Mouse (Mus musculus): ENCODE measurements around the gene Iqck. TPM values are rescaled to one million over a fixed set of nuclear protein-coding genes. Genes with fewer than 3 reads are reported as not detected.

Iqck gene
- total RNA-seq (2021): 10 to 100 TPM; 17.3 to 18.2 TPM
- long read RNA-seq, experiment 1, transcript Iqck-201 (9 exons, 1,503 nt): major isoform, 14 of 28 reads
- long read RNA-seq, experiment 1, transcript Iqck-204 (8 exons, 1,597 nt): minor isoform, 5 of 28 reads
- long read RNA-seq, experiment 1, partial matches to known transcripts: 1 of 28 reads
- long read RNA-seq, experiment 1, other reads (novel, unspliced or antisense): 8 of 28 reads
- long read RNA-seq, experiment 2, transcript Iqck-201 (9 exons, 1,503 nt): major isoform, 15 of 24 reads
- long read RNA-seq, experiment 2, partial matches to known transcripts: 0 of 24 reads
- long read RNA-seq, experiment 2, other reads (novel, unspliced or antisense): 6 of 24 reads

- DNase-seq (ENCODE audit: low spot score in 2 of 2): peak; percentile 89 to 90
Observed at GRCm38 (mm10) chr7:118855171-118855876, at the start of gene Iqck. Iqck (plus strand) TSS chr7:118855752.

- no peak for DNase-seq (ENCODE audit: low spot score in 2 of 2)
Observed at GRCm38 (mm10) chr7:118806631-118807411, 48.7 kb upstream of the Iqck start.

GRCm38 (mm10) chr7:118807899-118808298, 47.7 kb upstream of the Iqck start:
- DNase-seq (ENCODE audit: low spot score in 2 of 2): no peak

- DNase-seq (ENCODE audit: low spot score in 2 of 2): no peak
Observed at GRCm38 (mm10) chr7:118811407-118812106, 44.0 kb upstream of the Iqck start.

DNA sequence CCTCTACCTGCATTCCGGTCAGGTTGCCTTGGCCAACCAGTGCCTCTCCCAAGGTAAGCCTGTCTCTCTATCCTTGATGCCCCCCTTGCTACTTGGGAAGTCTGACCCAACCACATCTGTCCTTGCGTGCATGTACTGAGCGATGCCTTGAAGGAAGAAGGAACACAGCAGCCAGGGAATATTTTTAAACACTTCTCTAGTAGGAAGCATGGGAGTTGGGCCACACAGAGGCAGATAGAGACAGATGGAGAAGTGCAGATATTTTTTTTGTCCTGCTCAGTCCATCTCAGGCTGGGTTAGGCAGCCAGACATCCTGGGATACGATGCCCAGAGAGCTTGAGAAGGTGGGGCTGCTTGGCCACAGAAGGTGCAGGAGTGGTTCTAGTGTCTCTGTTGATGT, 42.0 kb upstream of the Iqck start:
- no peak for DNase-seq (ENCODE audit: low spot score in 2 of 2)

GRCm38 (mm10) chr7:118816275-118816674, 39.3 kb upstream of the Iqck start:
- DNase-seq (ENCODE audit: low spot score in 2 of 2): no peak

- DNase-seq (ENCODE audit: low spot score in 2 of 2): no peak
Observed at GRCm38 (mm10) chr7:118817741-118818140, 37.8 kb upstream of the Iqck start.

DNA sequence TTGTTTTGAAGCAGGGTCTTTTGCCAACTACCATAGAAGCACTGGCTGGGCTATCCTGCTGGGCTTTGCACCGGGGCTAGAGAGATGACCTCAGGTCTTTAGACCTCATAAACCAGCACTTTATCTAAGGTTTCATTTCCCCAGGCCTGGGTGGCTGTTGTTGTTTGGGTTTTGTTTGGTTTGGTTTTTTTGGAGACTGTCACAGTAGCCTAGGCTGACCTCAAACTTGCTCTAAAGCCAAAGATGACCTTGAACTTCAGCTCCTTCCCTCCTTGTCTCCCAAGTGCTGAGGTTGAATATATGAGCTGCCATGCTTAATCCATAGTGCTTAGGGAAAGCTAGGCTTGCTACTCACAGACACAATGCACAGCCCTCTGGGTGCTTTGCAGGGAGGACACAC, 35.9 kb upstream of the Iqck start:
- DNase-seq (ENCODE audit: low spot score in 2 of 2): no peak

- no peak for DNase-seq (ENCODE audit: low spot score in 2 of 2)
Observed at GRCm38 (mm10) chr7:118821356-118821755, 34.2 kb upstream of the Iqck start.

DNA sequence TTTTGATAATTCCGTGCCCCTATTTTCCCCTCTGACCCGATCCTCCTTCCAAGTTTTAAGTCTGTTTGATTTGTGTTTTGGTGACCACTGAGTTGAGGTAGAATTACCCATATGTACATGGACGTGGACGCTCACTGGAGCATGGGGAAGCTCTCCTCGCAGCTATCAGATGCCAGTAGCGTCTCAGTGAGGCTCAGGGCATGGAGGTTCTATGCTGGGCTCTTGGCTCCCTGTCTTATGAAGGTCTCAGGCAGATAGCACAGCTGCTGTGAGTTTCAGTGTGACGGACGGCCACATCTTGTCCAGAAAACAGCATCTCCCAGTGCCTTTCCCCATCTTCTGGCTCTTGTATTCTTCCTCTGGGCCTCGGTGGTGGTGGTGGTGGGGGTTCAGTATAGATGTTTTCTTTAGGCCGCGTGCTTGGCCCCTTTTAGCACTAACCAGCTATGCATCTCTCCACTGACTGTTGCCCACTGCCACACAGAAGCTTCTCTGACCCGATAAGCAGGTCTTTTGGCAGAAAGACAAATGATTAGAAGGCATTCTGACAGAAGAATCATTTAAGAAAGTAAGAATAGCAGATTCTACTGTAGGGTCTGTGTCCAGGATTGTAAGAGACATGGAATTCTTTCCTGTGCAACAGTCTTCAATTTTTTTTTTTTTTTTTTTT, 33.5 kb upstream of the Iqck start:
- DNase-seq (ENCODE audit: low spot score in 2 of 2): no peak

- no peak for DNase-seq (ENCODE audit: low spot score in 2 of 2)
Observed at GRCm38 (mm10) chr7:118824451-118824850, 31.1 kb upstream of the Iqck start.

DNA sequence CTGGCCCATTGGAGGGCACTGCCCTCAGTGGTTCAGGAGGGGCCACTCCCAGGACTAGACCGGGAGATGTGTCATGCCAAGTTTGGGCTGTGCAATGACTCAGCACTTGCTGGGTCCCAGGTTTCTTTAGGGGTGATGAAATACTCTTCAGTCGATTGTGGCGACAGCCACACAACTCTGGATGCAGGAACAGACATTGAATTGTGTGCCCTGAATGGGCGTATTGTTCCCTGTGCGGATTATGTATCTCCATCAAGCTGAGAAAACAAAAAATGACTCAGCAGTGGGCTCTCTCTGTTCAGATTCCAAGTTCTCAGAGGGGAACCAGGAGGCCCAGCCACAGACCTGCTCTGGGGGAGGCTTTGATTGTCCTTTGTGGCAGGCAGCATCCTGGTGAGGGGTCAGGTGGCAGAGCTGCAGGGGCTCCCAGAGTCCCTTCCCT, 27.6 kb upstream of the Iqck start:
- no peak for DNase-seq (ENCODE audit: low spot score in 2 of 2)

- no peak for DNase-seq (ENCODE audit: low spot score in 2 of 2)
Observed at GRCm38 (mm10) chr7:118837901-118838300, 17.7 kb upstream of the Iqck start.

- no peak for DNase-seq (ENCODE audit: low spot score in 2 of 2)
Observed at GRCm38 (mm10) chr7:118841030-118841745, 14.4 kb upstream of the Iqck start.

DNA sequence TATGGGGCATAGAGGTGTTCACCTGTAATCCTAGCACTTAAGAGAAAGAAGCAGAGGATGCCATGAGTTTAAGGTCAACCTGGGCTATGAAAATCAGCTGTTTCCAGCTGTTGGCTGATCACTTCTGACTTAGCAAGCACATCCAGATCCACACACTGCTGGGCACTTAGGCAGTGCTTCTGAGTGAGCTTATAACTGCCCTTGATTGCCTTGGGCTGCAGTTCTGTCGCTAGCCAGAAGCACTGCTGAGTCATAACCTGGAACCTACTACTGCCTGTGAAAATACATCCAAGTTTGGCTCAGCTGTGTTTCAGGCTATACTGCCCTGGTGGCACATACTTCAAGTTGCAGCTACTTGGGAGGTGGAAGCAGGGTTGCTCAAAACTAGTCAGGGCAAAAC, 13.8 kb upstream of the Iqck start:
- DNase-seq (ENCODE audit: low spot score in 2 of 2): no peak

DNA sequence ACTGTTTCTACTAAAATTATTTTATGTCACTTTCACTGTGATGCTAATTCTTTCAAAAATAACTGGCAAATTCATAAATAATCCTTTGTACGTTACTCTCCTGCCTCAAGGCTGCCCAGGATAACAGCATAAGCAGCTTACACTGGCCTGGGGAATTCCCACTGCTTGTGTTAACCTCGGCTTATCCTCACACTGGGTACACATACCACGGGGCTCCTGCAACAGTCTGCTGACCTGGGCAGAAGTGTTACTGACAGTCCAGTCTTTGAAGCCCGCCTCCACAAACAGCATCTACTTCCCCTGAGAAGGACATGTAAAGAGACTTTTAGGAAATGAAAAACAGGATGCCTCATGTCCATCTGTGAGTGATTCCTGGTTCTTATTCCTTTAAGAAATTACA, 12.6 kb upstream of the Iqck start:
- DNase-seq (ENCODE audit: low spot score in 2 of 2): no peak

DNA sequence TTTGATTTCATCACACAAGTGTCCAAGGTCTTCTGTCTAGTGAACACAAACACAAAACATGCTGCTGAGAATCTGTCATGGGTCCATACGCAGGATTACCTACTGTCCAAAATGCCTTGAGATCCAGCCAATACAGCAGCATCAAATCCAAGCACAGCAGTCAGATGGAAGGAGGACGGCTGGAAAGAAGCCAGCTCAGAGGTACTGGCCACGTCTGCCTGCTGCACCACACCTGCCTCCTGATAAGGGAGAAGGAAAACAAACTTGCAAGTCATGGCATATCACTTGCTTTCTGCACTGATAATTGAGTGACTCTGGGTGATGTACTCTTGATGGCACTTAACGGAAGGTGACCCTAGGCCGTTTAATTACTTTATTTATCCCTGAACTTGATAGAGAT, 10.4 kb upstream of the Iqck start:
- no peak for DNase-seq (ENCODE audit: low spot score in 2 of 2)

GRCm38 (mm10) chr7:118846329-118846728, 9.2 kb upstream of the Iqck start:
- DNase-seq (ENCODE audit: low spot score in 2 of 2): no peak

DNA sequence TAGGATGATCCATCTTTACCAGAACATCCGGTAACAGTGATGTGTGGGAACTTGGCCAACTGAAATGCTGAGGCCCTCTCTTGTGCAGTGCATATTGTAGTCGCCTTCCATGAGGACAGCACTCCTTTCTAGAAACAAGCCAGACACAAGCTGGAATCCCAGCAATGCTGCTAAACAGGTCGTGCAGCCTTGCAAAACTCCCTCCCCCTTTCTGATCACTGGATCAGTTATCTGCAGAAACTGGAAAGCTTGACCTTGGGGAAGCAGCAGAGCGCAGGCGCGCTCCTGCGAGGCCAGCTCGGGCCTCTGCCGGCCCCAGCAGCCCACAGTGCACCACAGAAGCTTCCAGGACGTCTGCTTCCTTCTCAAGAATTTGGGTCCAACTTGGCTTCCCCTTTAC, 6.8 kb upstream of the Iqck start:
- no peak for DNase-seq (ENCODE audit: low spot score in 2 of 2)
